Mouse (Mus musculus) hindbrain, embryonic 12.5 days (tissue): ENCODE results near the gene Raet1e. TPM values are rescaled to one million over a fixed set of nuclear protein-coding genes. Genes with fewer than 3 reads are reported as not detected.
A peak's percentile ranks its signal among the peaks of the same experiment; 100 is the strongest.
"Not testable (repeated sequence)": the region's sequence is repeated elsewhere in the genome, so short reads cannot be mapped to it uniquely, and the experiment has no call there.

Source experiments
- ATAC-seq: fragments of 200-750 bp; cut with Nextera tagmentation; 2 replicates; pipeline ENCODE4 v1.8.0; 2017; ENCODE audit warnings: moderate TSS enrichment; ENCODE audit not compliant: low FRiP score
- H3K27ac ChIP-seq: fragments of 300-500 bp; sonication (generic); 2 replicates; pipeline ENCODE4 v1.5.1; 2016; ENCODE audit warnings: mild to moderate bottlenecking
- H3K27me3 ChIP-seq: fragments of 300-500 bp; sonication (generic); 2 replicates; pipeline ENCODE4 v1.6.1; 2016; ENCODE audit warnings: mild to moderate bottlenecking
- H3K36me3 ChIP-seq: fragments of 300-500 bp; sonication (generic); 2 replicates; pipeline ENCODE4 v1.6.1; 2016; ENCODE audit warnings: mild to moderate bottlenecking
- H3K4me1 ChIP-seq: fragments of 300-500 bp; sonication (generic); 2 replicates; pipeline ENCODE4 v1.6.1; 2016
- H3K4me2 ChIP-seq: fragments of 300-500 bp; sonication (generic); replicated peaks from 2 replicates; pipeline ENCODE4 v1.6.1; 2016; ENCODE audit warnings: mild to moderate bottlenecking
- H3K4me3 ChIP-seq: fragments of 300-500 bp; sonication (generic); 2 replicates; pipeline ENCODE4 v1.5.1; 2016; ENCODE audit warnings: mild to moderate bottlenecking
- H3K9ac ChIP-seq: fragments of 300-500 bp; sonication (generic); 2 replicates; pipeline ENCODE4 v1.6.1; 2016; ENCODE audit warnings: mild to moderate bottlenecking, moderate library complexity
- H3K9me3 ChIP-seq: fragments of 300-500 bp; sonication (generic); replicated peaks from 2 replicates; pipeline ENCODE4 v1.6.1; 2016; ENCODE audit warnings: mild to moderate bottlenecking
- WGBS: fragments of 180-500 bp; shearing (Covaris S2); methylation state at CpG from one replicate; pipeline ENCODE4 v1.1.7; 2016; 5-methylcytosine and 5-hydroxymethylcytosine counted together
- polyA plus RNA-seq: library from polyadenylated mRNA; unstranded; fragments of >200 nt; fragmentation: Nextera tagmentation; extraction: Ambion mirVana; gene quantifications from 2 replicates; pipeline ENCODE4 v1.2.1, GENCODE M21; 2016

Gene Raet1e
- polyA plus RNA-seq = 6.1 and 6.8 TPM in 2 replicates

- peaks cover 69% of the 10 kb centered on the region for H3K27me3 ChIP-seq
- H3K4me1 ChIP-seq = peaks cover 11% of the 10 kb centered on the region
- ATAC-seq = peak; percentile 70
- peak within 1 kb of the TSS; percentile 23; the same call in 1 of the 2 replicates for H3K9ac ChIP-seq
- peak within 1 kb of the TSS; percentile 51 for H3K4me2 ChIP-seq
- peak within 1 kb of the TSS; percentile 30 for H3K4me3 ChIP-seq
- WGBS = under 1% methylated on average over 48 of the region's 48 CpGs
- H3K9me3 ChIP-seq, H3K27ac ChIP-seq, H3K36me3 ChIP-seq: not testable (repeated sequence)
These were observed at the start of gene Raet1e, which contains the start of gene H60b for GRCm38 (mm10) chr10:22158310-22158999. Gene Raet1e, plus strand, starts transcription at chr10:22158569. Gene H60b, plus strand, starts transcription at chr10:22158586.

GRCm38 (mm10) chr10:22140665-22141280 lies 17.6 kb upstream of the Raet1e start:
- no peaks in the 10 kb centered on the region for H3K27me3 ChIP-seq
- H3K9ac ChIP-seq = peak overlapping the region; percentile 64
- WGBS = under 1% methylated on average over 19 of the region's 19 CpGs
- 0 out of 2 replicates have a peak, but pooled peaks cover 2% of the 10 kb centered on the region for H3K4me1 ChIP-seq
- H3K4me3 ChIP-seq = peak overlapping the region; percentile 42
- ATAC-seq = peak; percentile 71
- H3K27ac ChIP-seq = no peak overlapping the region
- peak overlapping the region; percentile 67 for H3K4me2 ChIP-seq
- no peaks in the 10 kb centered on the region for H3K36me3 ChIP-seq
- 0 out of 2 replicates have a peak, but pooled peaks cover 3% of the 10 kb centered on the region for H3K9me3 ChIP-seq

- not testable (repeated sequence) for H3K9ac ChIP-seq, H3K4me2 ChIP-seq, H3K9me3 ChIP-seq, H3K4me1 ChIP-seq, H3K27ac ChIP-seq, H3K4me3 ChIP-seq, H3K27me3 ChIP-seq, ATAC-seq, H3K36me3 ChIP-seq
- 89% methylated on average over 1 of the region's 1 CpGs for WGBS
These were observed 16.2 kb upstream of the Raet1e start for GRCm38 (mm10) chr10:22142194-22142593.

GRCm38 (mm10) chr10:22142926-22143325 lies 15.4 kb upstream of the Raet1e start:
- ATAC-seq = no peak

GRCm38 (mm10) chr10:22148441-22149072 lies 9.8 kb upstream of the Raet1e start:
- H3K4me1 ChIP-seq = peaks cover 15% of the 10 kb centered on the region
- no peaks in the 10 kb centered on the region for H3K36me3 ChIP-seq
- peak overlapping the region; percentile 89 for H3K4me2 ChIP-seq
- H3K27ac ChIP-seq = peak overlapping the region; percentile 40; the same call in 1 of the 2 replicates
- ATAC-seq = peak; percentile 82
- H3K4me3 ChIP-seq = peak overlapping the region; percentile 59
- H3K9me3 ChIP-seq = no peaks in the 10 kb centered on the region
- WGBS = under 1% methylated on average over 50 of the region's 50 CpGs
- H3K9ac ChIP-seq = peak overlapping the region; percentile 68
- H3K27me3 ChIP-seq = peaks cover 37% of the 10 kb centered on the region

More at GRCm38 (mm10) chr10:22142926-22143325, 15.4 kb upstream of the Raet1e start:
- H3K9ac ChIP-seq = no peak overlapping the region
- H3K36me3 ChIP-seq = no peaks in the 10 kb centered on the region
- 0 out of 2 replicates have a peak, but pooled peaks cover 2% of the 10 kb centered on the region for H3K4me1 ChIP-seq
- WGBS = 68% methylated on average over 5 of the region's 5 CpGs
- H3K9me3 ChIP-seq = 0 out of 2 replicates have a peak, but pooled peaks cover 3% of the 10 kb centered on the region
- H3K4me3 ChIP-seq = no peak overlapping the region
- no peaks in the 10 kb centered on the region for H3K27me3 ChIP-seq
- H3K27ac ChIP-seq = no peak overlapping the region
- H3K4me2 ChIP-seq = no peak overlapping the region

- ATAC-seq = peak; percentile 62
- Histone ChIP-seq H3K4me3 (peak within 1 kb of the TSS; percentile 59), H3K27me3 (peaks cover 38% of the 10 kb centered on the region), H3K9me3 (no peaks in the 10 kb centered on the region), H3K27ac (peak within 1 kb of the TSS; percentile 40; the same call in 1 of the 2 replicates), H3K4me1 (peaks cover 15% of the 10 kb centered on the region), H3K9ac (peak within 1 kb of the TSS; percentile 68), H3K36me3 (no peaks in the 10 kb centered on the region), H3K4me2 (peak within 1 kb of the TSS; percentile 89)
- 1% methylated on average over 37 of the region's 37 CpGs for WGBS
These were observed 9.2 kb upstream of the Raet1e start, which contains the start of gene E030030I06Rik for GRCm38 (mm10) chr10:22149073-22149690. Gene E030030I06Rik, minus strand, starts transcription at chr10:22149270.

GRCm38 (mm10) chr10:22149691-22150465 lies 8.5 kb upstream of the Raet1e start:
- 0 out of 2 replicates have a peak, but pooled peaks have one; percentile 1 for ATAC-seq
- Histone ChIP-seq H3K27ac (no peak overlapping the region), H3K4me3 (peak overlapping the region; percentile 59), H3K36me3 (no peaks in the 10 kb centered on the region), H3K27me3 (peaks cover 40% of the 10 kb centered on the region), H3K4me1 (peaks cover 15% of the 10 kb centered on the region), H3K9me3 (no peaks in the 10 kb centered on the region), H3K4me2 (peak overlapping the region; percentile 89), H3K9ac (peak overlapping the region; percentile 68; the same call in 1 of the 2 replicates)
- under 1% methylated on average over 50 of the region's 50 CpGs for WGBS

GRCm38 (mm10) chr10:22150593-22150992 lies 7.8 kb upstream of the Raet1e start:
- Histone ChIP-seq H3K4me2 (peak overlapping the region; percentile 89), H3K4me1 (peaks cover 15% of the 10 kb centered on the region), H3K27me3 (peaks cover 47% of the 10 kb centered on the region), H3K9me3 (no peaks in the 10 kb centered on the region), H3K9ac (no peak overlapping the region), H3K36me3 (no peaks in the 10 kb centered on the region), H3K4me3 (peak overlapping the region; percentile 59), H3K27ac (no peak overlapping the region)
- under 1% methylated on average over 27 of the region's 27 CpGs for whole genome bisulfite sequencing
- no peak for ATAC-seq

GRCm38 (mm10) chr10:22151056-22151862 lies 7.1 kb upstream of the Raet1e start:
- Histone ChIP-seq H3K27me3 (peaks cover 54% of the 10 kb centered on the region), H3K4me2 (peak overlapping the region; percentile 42), H3K4me1 (peaks cover 15% of the 10 kb centered on the region), H3K4me3 (peak overlapping the region; percentile 9; the same call in 1 of the 2 replicates)
- not testable (repeated sequence) for H3K27ac ChIP-seq, ATAC-seq, H3K9ac ChIP-seq, H3K36me3 ChIP-seq, H3K9me3 ChIP-seq
- WGBS = under 1% methylated on average over 55 of the region's 55 CpGs

GRCm38 (mm10) chr10:22151863-22152640 lies 6.3 kb upstream of the Raet1e start:
- WGBS = 4% methylated on average over 11 of the region's 11 CpGs
- H3K9ac ChIP-seq, ATAC-seq, H3K4me3 ChIP-seq, H3K36me3 ChIP-seq, H3K4me2 ChIP-seq, H3K27ac ChIP-seq, H3K9me3 ChIP-seq: not testable (repeated sequence)
- peaks cover 15% of the 10 kb centered on the region for H3K4me1 ChIP-seq
- H3K27me3 ChIP-seq = peaks cover 62% of the 10 kb centered on the region
